Mouse (Mus musculus) forebrain, embryonic 12.5 days (tissue): ENCODE results near the gene Ptgir. TPM values are rescaled to one million over a fixed set of nuclear protein-coding genes. Genes with fewer than 3 reads are reported as not detected.

Experiments
- ATAC-seq: fragments of 200-750 bp; cut with Nextera tagmentation; 2 replicates; pipeline ENCODE4 v1.8.0; 2017; ENCODE audit warnings: moderate TSS enrichment; ENCODE audit not compliant: low FRiP score
- H3K27ac ChIP-seq: fragments of 300-500 bp; sonication (generic); 2 replicates; pipeline ENCODE4 v1.5.1; 2016; ENCODE audit warnings: mild to moderate bottlenecking
- H3K27me3 ChIP-seq: fragments of 300-500 bp; sonication (generic); 2 replicates; pipeline ENCODE4 v1.6.1; 2016; ENCODE audit warnings: mild to moderate bottlenecking
- H3K36me3 ChIP-seq: fragments of 300-500 bp; sonication (generic); replicated peaks from 2 replicates; pipeline ENCODE4 v1.6.1; 2016; ENCODE audit warnings: mild to moderate bottlenecking
- H3K4me1 ChIP-seq: fragments of 300-500 bp; sonication (generic); 2 replicates; pipeline ENCODE4 v1.6.1; 2016
- H3K4me2 ChIP-seq: fragments of 300-500 bp; sonication (generic); 2 replicates; pipeline ENCODE4 v1.6.1; 2016; ENCODE audit warnings: mild to moderate bottlenecking, moderate library complexity
- H3K4me3 ChIP-seq: fragments of 300-500 bp; sonication (generic); replicated peaks from 2 replicates; pipeline ENCODE4 v1.5.1; 2016; ENCODE audit warnings: mild to moderate bottlenecking
- H3K9ac ChIP-seq: fragments of 300-500 bp; sonication (generic); 2 replicates; pipeline ENCODE4 v1.6.1; 2016; ENCODE audit warnings: mild to moderate bottlenecking
- H3K9me3 ChIP-seq: fragments of 300-500 bp; sonication (generic); 2 replicates; pipeline ENCODE4 v1.6.1; 2016
- WGBS: fragments of 180-500 bp; shearing (Covaris S2); methylation state at CpG from one replicate; pipeline ENCODE4 v1.1.7; 2016; 5-methylcytosine and 5-hydroxymethylcytosine counted together
- polyA plus RNA-seq: library from polyadenylated mRNA; unstranded; fragments of >200 nt; fragmentation: Nextera tagmentation; extraction: Ambion mirVana; gene quantifications from 2 replicates; pipeline ENCODE4 v1.2.1, GENCODE M21; 2016

The Ptgir gene
- polyA plus RNA-seq, 1 experiment from 2014 or later: 0.51 TPM

- Histone ChIP-seq H3K4me2 (peak within 1 kb of the TSS; percentile 62), H3K9ac (peak within 1 kb of the TSS; percentile 26; the same call in 1 of the 2 replicates), H3K9me3 (no peaks in the 10 kb centered on the region), H3K4me1 (peaks cover 47% of the 10 kb centered on the region), H3K36me3 (peaks cover under 1% of the 10 kb centered on the region; the same call in 1 of the 2 replicates), H3K4me3 (peak within 1 kb of the TSS; percentile 30), H3K27ac (peak within 1 kb of the TSS; percentile 57), H3K27me3 (peaks cover 60% of the 10 kb centered on the region)
- peak; percentile 74 for ATAC-seq
- under 1% methylated on average over 30 of the region's 30 CpGs for WGBS
Observed at GRCm38 (mm10) chr7:16891641-16892351, 14.5 kb upstream of the Ptgir start, which contains the start of gene Gng8. Gene Gng8, plus strand, starts transcription at chr7:16891786.

GRCm38 (mm10) chr7:16892352-16892730 lies 13.9 kb upstream of the Ptgir start:
- Histone ChIP-seq H3K9me3 (no peaks in the 10 kb centered on the region), H3K36me3 (no peaks in the 10 kb centered on the region), H3K27me3 (peaks cover 59% of the 10 kb centered on the region), H3K9ac (no peak overlapping the region), H3K4me2 (peak overlapping the region; percentile 62; the same call in 1 of the 2 replicates), H3K4me1 (peaks cover 47% of the 10 kb centered on the region), H3K4me3 (peak overlapping the region; percentile 30), H3K27ac (no peak overlapping the region)
- no peak; the same call in 1 of the 2 replicates for ATAC-seq
- 39% methylated on average over 9 of the region's 9 CpGs for WGBS

- 10% methylated on average over 5 of the region's 6 CpGs for WGBS
- Histone ChIP-seq H3K27ac (peak overlapping the region; percentile 76), H3K9me3 (no peaks in the 10 kb centered on the region), H3K27me3 (peaks cover 49% of the 10 kb centered on the region), H3K36me3 (no peaks in the 10 kb centered on the region), H3K4me1 (peaks cover 47% of the 10 kb centered on the region), H3K9ac (peak overlapping the region; percentile 40), H3K4me3 (peak overlapping the region; percentile 11; the same call in 1 of the 2 replicates), H3K4me2 (peak overlapping the region; percentile 62)
- no peak for ATAC-seq
Observed at GRCm38 (mm10) chr7:16893612-16894011, 12.7 kb upstream of the Ptgir start.

- H3K4me2 ChIP-seq: peak overlapping the region; percentile 62
- peaks cover 44% of the 10 kb centered on the region for H3K27me3 ChIP-seq
- no peaks in the 10 kb centered on the region for H3K36me3 ChIP-seq
- no peaks in the 10 kb centered on the region for H3K9me3 ChIP-seq
- H3K4me1 ChIP-seq: peaks cover 47% of the 10 kb centered on the region
- WGBS: 0% methylated on average over 4 of the region's 4 CpGs
- peak overlapping the region; percentile 76 for H3K27ac ChIP-seq
- H3K9ac ChIP-seq: 0 out of 2 replicates have a peak overlapping the region, but pooled peaks have one; percentile 21
- peak overlapping the region; percentile 28 for H3K4me3 ChIP-seq
- ATAC-seq: peak; percentile 74
Observed at GRCm38 (mm10) chr7:16894279-16894678, 12.0 kb upstream of the Ptgir start.

GRCm38 (mm10) chr7:16895000-16895399 lies 11.3 kb upstream of the Ptgir start:
- ATAC-seq: peak; percentile 40
- Histone ChIP-seq H3K4me1 (peaks cover 51% of the 10 kb centered on the region), H3K27me3 (peaks cover 40% of the 10 kb centered on the region), H3K9me3 (no peaks in the 10 kb centered on the region), H3K9ac (0 out of 2 replicates have a peak overlapping the region, but pooled peaks have one; percentile 29), H3K4me3 (peak overlapping the region; percentile 28), H3K4me2 (peak overlapping the region; percentile 62), H3K36me3 (no peaks in the 10 kb centered on the region), H3K27ac (peak overlapping the region; percentile 76)
- 1% methylated on average over 23 of the region's 24 CpGs for WGBS

GRCm38 (mm10) chr7:16895511-16895910 lies 10.8 kb upstream of the Ptgir start:
- H3K27me3 ChIP-seq: peaks cover 36% of the 10 kb centered on the region
- 32% methylated on average over 10 of the region's 10 CpGs for WGBS
- peak overlapping the region; percentile 62 for H3K4me2 ChIP-seq
- H3K36me3 ChIP-seq: no peaks in the 10 kb centered on the region
- no peak overlapping the region for H3K27ac ChIP-seq
- peak overlapping the region; percentile 28 for H3K4me3 ChIP-seq
- H3K9ac ChIP-seq: 0 out of 2 replicates have a peak overlapping the region, but pooled peaks have one; percentile 29
- peaks cover 55% of the 10 kb centered on the region for H3K4me1 ChIP-seq
- ATAC-seq: no peak
- H3K9me3 ChIP-seq: no peaks in the 10 kb centered on the region

GRCm38 (mm10) chr7:16900526-16900925 lies 5.8 kb upstream of the Ptgir start:
- H3K27ac ChIP-seq: peak overlapping the region; percentile 47
- ATAC-seq: no peak
- WGBS: 20% methylated on average over 5 of the region's 5 CpGs

GRCm38 (mm10) chr7:16903439-16903955 lies 2.8 kb upstream of the Ptgir start:
- Histone ChIP-seq H3K27ac (no peak overlapping the region), H3K9me3 (no peaks in the 10 kb centered on the region)
- WGBS: 73% methylated on average over 2 of the region's 2 CpGs

More at GRCm38 (mm10) chr7:16900526-16900925, 5.8 kb upstream of the Ptgir start:
- H3K4me1 ChIP-seq: peaks cover 16% of the 10 kb centered on the region
- no peaks in the 10 kb centered on the region; the same call in 1 of the 2 replicates for H3K27me3 ChIP-seq
- no peak overlapping the region for H3K4me3 ChIP-seq
- no peak overlapping the region for H3K4me2 ChIP-seq
- no peaks in the 10 kb centered on the region for H3K9me3 ChIP-seq
- no peaks in the 10 kb centered on the region for H3K36me3 ChIP-seq
- H3K9ac ChIP-seq: peak overlapping the region; percentile 1; the same call in 1 of the 2 replicates

GRCm38 (mm10) chr7:16904120-16904675 lies 2.1 kb upstream of the Ptgir start:
- Histone ChIP-seq H3K4me1 (peaks cover 32% of the 10 kb centered on the region), H3K27me3 (no peaks in the 10 kb centered on the region; the same call in 1 of the 2 replicates), H3K4me3 (no peak overlapping the region), H3K9me3 (no peaks in the 10 kb centered on the region), H3K4me2 (no peak overlapping the region), H3K9ac (no peak overlapping the region), H3K27ac (no peak overlapping the region), H3K36me3 (no peaks in the 10 kb centered on the region)
- ATAC-seq: no peak
- WGBS: 69% methylated on average over 9 of the region's 10 CpGs

More at GRCm38 (mm10) chr7:16903439-16903955, 2.8 kb upstream of the Ptgir start:
- Histone ChIP-seq H3K4me3 (no peak overlapping the region), H3K36me3 (no peaks in the 10 kb centered on the region), H3K9ac (no peak overlapping the region), H3K4me1 (peaks cover 31% of the 10 kb centered on the region), H3K27me3 (no peaks in the 10 kb centered on the region; the same call in 1 of the 2 replicates), H3K4me2 (no peak overlapping the region)
- no peak for ATAC-seq

- no peak overlapping the region for H3K4me3 ChIP-seq
- H3K27ac ChIP-seq: no peak overlapping the region
- WGBS: 62% methylated on average over 9 of the region's 9 CpGs
- H3K9me3 ChIP-seq: no peaks in the 10 kb centered on the region
- H3K4me2 ChIP-seq: no peak overlapping the region
- H3K27me3 ChIP-seq: no peaks in the 10 kb centered on the region; the same call in 1 of the 2 replicates
- peaks cover 22% of the 10 kb centered on the region for H3K4me1 ChIP-seq
- no peak for ATAC-seq
- H3K9ac ChIP-seq: no peak overlapping the region
- H3K36me3 ChIP-seq: no peaks in the 10 kb centered on the region
Observed at GRCm38 (mm10) chr7:16905491-16906021, 734 bp upstream of the Ptgir start.

GRCm38 (mm10) chr7:16906889-16907559 lies 734 bp downstream of the Ptgir start:
- 95% methylated on average over 41 of the region's 41 CpGs for WGBS
- Histone ChIP-seq H3K4me3 (no peak overlapping the region), H3K9me3 (no peaks in the 10 kb centered on the region), H3K9ac (no peak overlapping the region), H3K36me3 (no peaks in the 10 kb centered on the region), H3K4me1 (peaks cover 19% of the 10 kb centered on the region), H3K27me3 (no peaks in the 10 kb centered on the region; the same call in 1 of the 2 replicates), H3K4me2 (no peak overlapping the region), H3K27ac (no peak overlapping the region)
- ATAC-seq: no peak
